Mouse (Mus musculus) T-cell, adult 2 months (primary cell): ENCODE measurements at regions not wholly inside any gene's neighbourhood (a gene's known extent, or its start where the extent isn't known, plus 50 kb on each side); places are given as distances from the start of the nearest gene placed in this dataset.

ENCODE experiments used
- DNase-seq: peaks from one replicate; pipeline ENCODE4 v3.0.0; 2022; ENCODE audit warnings: low spot score

DNA sequence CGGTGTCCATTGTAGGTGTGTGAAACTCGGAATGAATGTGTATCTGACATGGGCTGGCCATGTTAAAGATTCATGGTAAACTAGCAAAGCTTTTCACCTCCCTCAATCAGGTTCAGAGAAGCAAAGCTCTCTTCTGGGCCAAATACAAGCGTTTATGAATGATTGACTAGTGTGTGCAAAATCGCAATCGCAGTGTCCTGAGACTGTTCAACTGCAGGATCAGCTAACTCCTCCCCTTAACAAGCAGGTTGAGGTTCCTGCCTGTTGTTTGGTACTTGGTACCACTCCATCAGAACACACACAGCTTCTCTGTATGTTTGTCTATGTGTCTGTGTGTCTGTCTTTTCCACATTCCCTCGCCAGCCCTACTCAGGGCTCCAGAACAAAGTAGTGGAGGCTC lies 458.6 kb downstream of the Cd83 start:
- no peak for DNase-seq

DNA sequence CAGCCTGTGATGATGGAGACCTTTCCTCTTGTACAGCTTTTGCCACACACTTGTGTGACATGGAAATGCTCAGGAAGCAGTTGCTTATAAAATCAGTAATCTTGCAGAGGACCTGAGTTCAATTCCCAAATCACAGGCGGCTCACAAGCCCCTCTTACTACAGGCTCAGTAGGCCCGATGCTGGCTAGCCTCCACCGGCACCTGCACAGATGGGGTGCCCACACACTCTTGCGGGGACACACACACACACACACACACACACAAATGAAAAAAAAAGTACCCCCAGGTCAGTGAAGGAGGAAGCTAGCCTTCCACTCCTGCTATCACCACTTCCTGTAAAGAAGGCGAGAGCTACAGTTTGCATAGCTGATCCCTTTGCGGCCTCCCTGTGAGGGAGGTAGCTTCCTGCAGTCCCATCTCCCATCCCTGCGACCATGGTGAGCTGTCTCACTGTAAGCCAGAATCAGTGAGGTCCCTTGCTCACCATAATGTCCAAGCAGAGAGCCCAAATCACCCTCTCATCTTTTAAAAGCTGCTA lies 462.2 kb downstream of the Cd83 start:
- no peak for DNase-seq

DNA sequence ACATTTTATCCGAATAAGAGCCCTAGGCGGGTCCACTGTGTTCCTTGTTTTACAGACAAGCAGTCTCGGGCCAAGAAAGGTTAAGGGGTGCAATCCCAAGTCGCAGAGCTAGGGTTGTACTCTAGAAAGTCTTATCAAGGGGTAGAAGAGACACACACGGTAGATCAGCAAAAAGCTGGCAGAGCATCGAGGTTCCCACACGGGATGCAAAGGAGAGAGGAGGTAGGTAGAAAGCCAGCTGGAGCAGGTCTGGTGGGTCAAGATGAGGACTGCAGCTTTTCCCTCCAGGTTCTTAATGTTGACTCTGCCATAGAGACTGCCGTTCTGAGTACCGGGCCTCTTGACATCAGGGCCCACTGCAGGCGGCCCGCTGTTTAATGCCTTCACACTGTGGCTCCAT lies 463.3 kb downstream of the Cd83 start:
- DNase-seq: no peak

DNA sequence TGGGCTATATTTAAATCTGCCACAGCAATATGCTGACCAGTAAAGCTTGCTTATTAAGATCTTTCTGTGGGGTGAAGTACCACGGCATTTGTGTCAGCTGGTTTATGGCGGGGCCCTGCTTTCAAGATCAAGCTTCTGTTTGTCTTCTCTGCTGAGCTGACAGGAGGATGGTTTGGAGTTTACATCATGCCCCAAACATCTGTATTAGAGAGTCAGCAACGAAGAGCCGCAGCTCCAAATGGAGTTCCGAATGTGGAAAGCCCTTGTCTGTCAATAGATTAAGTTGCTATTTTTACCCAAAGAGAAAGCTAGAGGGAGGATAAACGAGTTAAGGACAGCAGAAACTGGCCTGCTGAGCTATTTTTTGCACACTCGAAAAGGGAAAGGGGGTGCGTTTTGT lies 463.8 kb downstream of the Cd83 start:
- no peak for DNase-seq

DNA sequence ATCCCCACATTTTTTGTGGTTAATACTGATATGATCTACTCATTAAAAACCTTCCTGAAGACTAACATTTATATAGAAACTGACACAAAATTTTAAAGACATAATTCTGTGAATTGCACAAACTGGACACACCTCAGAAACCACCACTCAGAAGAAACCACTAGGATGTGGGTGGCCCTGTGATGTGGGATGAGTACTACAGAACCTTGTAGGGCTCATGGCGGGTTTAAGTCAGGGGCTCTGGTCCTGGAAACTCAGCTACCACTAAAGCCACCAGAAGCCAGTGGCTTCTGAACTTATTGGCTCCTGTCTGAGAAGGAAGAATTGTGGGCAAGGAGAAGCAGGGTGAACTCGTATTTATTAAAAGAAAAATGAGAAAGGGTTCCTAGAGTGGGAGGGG lies 464.5 kb downstream of the Cd83 start:
- peak; percentile 12 for DNase-seq

DNA sequence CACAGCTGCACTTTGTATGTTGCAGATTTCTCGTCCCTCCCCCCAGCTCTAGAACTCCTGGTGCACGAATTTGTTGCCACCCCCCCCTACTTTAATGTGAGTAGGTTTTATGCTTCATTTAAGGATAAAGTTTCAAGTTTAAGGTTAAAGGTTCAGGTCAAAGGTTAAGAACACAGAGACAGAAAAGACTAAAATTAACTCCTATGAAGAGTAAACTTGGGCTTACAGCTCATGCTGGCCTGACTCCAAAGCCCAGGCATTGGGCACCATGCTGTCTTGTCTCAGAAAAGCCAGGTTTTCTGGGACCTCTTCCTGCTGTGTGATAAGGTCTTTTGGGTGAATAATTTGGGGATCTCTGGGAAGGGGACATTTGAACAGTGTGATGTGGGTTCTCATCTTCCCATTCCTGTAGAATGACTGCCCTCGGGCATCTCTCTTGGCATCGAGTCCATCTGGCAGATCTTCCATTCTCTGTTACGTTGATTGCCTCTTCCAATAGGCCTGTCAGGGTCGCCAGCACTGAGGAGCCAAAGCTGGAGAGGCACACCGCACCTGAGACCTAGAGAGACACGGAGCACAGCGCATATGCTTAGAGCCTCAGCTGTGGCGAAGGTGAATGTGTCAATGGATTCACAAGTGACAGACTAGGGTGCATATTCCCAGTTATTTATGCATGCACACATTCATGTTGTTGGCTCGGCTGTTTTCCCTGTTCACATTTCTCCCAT lies 466.1 kb downstream of the Cd83 start:
- no peak for DNase-seq

DNA sequence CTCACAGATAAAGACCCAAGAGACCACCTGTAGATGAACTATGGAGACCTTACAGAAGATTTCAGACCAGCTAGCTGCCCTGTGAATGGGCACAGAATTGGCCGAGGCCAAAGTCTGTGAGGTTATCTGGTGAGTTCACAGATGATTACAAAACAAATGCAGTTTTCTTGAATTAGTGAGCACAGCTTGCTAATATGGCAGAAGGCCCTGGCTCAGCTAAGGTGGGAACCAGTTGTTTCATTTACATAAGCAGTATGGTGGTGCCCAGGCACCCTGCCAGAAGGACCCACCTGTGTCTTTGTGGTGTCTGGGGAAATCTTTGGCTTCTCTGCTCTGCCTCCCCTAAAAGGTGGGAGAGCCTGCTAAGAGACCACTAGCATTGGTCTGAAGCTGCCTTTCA lies 466.9 kb downstream of the Cd83 start:
- DNase-seq: no peak

DNA sequence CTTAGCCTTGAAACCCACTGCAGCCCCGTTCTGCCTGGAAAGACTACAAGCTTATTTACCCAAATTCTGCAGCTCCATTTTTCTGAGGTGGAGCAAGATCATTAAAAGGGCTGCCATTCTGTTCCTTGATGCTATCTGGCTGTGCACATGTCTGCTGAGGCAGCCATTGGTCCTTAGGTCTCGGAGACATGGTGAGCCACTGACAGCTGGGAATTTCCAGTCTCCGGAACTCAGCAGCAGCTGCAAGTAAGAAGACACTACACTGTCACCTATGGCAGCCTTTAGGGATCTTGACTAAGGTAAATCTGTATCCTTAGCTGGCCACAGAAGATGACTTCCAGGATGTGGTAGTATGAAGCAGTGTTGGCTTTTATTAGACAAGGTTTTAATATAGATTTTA lies 467.9 kb downstream of the Cd83 start:
- DNase-seq: no peak

DNA sequence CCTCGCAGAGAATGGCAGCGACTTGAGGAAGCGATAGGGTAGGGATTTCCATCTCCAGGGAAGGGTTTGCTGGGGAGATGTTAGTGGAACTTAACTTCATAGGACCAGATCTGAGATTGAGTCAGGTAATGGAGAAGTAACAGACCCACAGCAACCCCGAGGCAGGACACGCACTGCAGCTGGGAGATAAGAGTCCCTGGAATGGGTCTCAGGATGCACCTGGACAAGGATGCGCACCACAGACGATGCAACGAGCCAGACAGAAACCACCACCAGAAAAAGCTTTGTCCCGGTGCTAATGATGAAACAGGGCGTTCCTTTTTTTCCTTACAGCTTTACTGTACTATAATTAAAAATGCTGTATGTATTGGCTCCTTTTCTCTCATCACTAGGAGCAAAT lies 470.9 kb upstream of the Jarid2 start:
- DNase-seq: no peak

DNA sequence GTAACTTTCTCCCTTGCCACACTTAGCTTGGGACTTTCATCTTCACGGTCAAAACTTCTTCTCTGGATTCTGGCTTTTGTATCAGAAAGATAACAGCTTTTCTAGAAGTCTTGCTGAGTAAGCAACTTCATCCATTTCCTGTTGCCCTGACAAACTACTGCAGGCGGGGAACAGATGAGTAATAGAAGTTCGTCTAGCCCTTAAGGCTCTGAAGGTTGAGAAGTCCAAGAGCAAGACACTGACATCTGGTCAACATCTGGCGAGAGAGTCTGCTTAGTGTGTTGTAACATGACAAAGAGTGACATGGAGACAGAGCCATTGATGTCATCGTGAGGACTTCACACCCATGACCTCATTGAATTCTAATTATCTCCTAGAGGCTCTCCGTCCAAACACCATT lies 469.2 kb upstream of the Jarid2 start:
- no peak for DNase-seq

DNA sequence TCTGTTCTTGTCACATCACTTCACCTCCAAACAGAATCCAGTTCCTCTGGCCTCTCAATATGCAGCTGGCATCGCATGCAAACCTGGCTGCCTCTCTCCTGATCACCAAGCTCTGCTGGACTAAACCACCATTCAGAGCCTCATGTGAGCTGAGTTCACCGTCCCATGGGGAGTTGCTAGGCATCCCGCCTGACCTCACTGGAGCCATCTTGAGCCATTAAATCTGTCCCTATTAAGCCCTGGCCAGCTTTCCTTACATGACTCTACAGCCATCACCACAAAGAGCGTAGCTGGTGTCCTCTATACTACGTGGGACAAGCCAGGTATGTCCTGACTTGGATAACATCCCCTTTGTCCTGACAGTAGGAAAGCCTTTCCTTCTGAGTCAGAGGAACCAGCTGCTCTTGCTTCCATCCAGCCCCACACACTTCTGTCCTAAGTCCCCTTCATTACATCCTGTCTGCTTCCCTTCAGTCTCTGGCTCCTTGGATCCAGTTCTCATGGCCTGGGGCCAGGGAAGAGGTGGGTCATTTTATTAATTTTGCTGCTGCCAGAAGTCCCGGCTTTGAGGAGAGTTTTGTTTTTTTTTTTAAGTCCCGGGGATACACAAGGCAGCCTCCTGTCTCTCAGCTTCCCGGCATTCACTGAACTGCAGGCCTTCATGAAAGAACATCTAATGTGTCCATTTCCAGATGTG lies 468.5 kb upstream of the Jarid2 start:
- DNase-seq: no peak

DNA sequence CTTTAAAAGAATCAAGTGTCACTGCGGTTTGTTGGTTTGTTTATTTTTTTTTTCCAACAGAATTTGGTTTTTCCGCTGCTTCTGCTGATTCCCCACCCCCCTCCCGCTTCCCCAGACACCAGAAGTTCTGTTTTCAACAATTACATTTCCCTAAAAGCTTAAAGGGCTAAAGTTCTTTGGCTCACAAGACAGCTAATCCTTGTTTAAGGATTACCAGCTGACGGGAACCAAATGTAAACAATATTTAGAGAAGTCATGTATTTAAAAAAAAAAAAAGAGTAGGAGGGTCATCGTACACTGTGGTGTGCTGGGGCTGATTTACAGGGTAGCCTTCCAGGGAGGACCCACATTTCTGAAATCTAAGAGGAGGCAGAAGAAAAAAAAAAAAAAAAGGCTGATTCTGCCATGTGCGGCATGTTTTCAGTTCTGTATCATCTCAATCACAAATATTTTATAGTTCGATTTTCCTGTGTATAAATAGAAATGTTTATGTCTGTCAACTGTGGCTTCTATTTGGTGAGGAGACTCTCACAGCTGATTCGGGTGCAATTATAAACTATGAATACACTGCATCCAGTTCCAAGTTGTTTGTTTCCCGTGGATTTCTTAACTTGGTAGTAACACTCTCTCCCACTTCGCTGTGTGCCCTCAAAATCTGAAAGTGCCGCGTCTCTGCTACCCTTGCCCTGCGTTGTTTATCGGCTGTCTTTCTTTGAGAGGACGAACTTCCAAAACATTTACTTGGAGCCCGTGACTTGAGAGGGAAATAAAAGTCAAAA lies 456.3 kb upstream of the Jarid2 start:
- DNase-seq: no peak

DNA sequence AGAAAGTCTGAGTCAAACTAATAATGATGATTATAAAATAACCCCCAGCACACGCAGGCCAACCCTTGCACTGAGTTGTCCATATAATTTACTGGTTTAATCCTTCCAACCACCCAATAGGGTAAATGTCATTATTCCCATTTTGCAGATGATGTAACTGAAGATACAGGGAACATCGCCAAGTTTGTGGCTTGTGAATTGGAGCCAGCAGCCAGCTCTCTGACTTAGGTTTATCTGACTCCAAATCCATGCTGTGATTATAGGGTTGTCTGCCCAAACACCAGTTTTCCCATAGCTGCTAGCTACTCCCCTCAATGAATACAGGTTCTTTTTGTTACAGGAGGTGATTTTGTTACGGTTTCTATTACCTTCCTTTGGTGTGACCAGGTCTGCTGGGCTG lies 451.3 kb upstream of the Jarid2 start:
- no peak for DNase-seq

DNA sequence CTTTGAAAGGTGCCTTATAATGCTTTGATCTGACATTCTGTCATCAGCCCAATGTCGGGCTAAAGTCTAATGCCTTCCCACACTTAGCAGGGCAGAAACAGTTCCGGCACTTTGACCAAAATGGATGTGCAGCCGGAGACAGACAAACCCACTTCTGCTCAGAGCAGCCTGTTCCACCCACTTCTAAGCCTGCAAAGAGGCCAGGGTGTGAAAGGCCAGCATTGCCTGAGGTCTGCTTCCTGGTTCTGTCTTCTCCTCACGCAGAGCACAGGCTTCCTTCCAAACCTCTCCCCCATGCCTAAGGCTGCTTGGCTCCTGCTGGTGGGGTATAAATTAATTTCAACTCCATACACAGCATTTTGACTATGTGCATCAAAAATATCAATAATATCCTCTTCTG lies 450.2 kb upstream of the Jarid2 start:
- no peak for DNase-seq

DNA sequence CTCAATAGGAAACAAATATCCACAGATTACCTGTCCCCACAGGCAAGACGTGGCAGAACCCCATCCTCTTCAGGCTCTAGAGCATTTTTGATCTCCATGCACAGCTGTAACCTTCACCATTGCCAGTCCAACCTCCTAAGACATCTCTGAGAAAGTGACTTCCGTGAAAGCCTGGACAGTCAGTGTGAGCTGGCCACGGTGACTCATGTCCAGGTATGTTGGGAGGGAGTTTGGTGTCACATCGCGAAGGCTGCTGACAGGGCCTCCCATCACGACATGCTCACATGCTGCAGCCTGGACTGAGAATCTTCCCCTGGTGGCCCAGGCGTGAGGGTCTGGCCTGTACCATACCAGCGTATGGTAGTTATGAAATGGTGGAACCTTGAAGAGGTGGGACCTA lies 449.0 kb upstream of the Jarid2 start:
- no peak for DNase-seq

DNA sequence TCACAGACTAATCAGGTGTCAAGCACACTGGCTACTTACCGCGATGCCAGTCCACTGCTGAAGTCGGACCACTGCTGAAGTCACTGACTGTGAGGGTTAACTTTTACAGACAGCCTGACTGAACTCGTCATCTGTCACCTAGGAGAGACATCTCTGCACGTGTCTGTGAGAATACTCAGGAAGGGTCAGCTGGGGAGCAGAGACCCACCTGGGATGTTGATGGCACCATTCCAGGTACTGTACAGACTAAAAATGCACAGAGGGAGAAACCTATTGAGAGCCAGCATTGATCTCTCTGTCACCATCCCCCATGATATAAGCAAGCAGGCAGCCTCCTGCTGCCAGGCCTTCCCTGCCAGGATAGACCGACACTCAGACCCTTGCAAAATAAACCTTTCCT lies 447.5 kb upstream of the Jarid2 start:
- no peak for DNase-seq

DNA sequence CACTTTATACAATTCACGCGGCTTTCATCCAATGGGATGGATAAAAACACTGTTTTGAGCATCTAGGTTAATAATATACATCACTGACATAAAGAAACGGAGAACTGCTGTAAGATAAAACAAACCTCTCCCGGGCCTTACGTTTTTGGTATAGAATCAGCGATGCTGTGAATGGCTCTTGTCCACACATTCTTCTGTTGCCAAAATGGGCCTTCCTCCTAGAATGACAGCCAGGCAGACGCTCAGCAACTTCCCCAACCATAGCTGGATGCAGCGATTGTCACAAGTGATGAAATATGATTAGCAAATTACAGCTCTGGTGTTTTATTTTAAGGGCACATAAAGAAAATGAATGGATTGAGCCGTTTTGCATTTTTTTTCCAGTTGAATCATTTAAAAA lies 447.0 kb upstream of the Jarid2 start:
- no peak for DNase-seq

DNA sequence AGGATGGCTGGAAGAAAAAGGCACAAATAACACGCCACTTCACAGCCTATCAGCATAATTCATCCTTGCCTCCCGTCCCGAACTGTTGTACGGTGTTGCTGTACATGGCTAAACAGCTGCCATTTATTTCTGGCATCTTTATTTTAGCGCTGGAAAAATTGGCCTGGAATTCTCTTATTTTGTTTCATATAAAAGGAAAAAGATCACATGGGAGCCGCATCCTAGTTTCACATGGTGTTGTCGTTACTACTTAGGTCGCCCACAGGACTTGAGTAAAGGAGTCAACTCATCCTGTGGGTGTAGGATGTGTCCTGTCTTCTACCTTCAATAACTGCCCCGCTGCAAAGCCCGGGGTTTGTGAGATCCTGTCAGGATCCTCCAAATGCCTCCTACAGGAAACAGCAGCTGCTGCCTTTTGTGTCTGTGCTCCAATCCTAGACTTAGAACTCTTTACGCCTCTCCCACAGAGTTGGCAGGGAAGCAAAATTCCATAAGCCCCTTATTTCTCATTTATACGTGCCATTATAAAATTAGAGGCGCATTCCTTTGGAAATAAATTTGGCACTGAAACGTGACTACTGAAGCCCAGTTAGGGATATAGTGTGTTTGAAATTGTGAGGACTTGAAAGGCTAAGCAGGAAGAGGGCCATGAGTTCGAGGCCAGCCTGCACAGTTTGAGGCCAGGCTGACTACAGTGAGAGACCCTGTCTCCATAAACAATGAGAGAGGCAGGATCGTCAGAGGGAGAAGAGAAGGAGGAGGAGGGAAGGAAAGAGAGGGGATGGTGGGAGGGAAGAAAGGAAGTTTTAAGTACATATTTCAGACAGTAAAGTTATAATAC lies 446.3 kb upstream of the Jarid2 start:
- no peak for DNase-seq

DNA sequence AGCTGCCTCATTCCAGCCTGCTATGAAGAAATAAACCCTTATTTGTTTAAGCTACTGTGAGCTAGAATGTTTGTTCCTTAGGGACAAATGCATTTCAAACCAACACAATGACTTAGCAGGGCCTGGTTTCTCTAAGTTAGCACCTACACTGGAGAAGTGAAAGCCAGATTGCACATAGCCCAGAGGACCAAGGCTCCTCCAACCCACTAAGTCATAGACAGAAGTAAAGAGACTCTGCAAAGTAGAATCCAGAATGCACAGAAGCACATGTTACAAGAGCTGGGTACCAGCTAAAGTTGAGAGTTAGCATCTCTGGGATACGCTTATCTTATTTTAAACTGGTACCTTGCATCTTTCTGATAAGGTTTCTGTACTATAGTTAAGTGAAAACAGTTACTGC lies 443.4 kb upstream of the Jarid2 start:
- no peak for DNase-seq

DNA sequence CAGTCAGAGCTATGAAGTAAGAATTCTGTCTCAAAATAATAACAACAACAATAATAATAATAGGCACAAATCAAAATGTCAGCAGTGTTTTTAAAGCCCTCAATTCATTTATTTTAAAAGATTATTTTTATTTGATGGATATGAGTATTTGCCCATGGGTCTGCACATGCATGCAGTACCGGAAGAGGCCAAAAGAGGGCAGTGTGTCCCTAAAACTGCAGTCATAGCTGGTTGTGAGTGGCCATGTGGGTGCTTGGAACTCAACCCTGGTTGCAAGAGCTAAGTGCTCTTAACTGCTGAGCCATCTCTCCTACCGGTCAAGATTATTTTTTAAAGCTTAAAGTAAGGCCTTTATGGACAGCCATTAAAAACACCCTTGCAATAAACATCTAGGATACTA lies 439.1 kb upstream of the Jarid2 start:
- no peak for DNase-seq

DNA sequence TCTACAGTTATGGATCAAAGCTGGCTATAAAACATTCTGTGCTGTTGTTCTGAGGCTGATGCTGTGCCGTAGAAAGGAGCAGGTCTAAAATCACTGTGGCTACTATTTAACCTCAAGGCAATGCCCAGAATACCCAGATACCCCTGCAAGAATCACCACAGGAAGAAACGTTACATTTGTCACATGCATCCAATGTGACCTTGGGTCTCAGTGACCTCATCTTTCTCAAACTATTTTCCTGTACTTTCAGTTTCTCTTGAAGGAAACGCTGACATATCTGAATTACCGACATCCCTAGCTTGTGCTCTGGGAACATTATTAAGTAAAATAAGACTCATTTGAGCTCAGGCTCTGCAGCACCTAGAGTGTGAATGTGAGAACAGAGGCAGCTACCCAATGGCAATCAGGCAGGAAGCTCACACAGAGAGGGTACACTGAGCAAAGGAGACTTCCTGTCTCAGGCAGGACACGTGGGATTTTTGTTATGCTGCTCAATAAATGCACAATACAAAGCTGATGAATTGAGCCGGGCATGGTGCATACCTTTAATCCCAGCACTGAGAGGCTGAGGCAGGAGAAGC lies 436.7 kb upstream of the Jarid2 start:
- peak; percentile 37 for DNase-seq
